Mouse (Mus musculus): ENCODE results near the gene Tekt2.

GRCm38 (mm10) chr4:126360069-126360468 lies 34.6 kb upstream of the Tekt2 start:
- TF ChIP-seq CTCF (IDR thresholded peaks at IDR 0.05; ENCODE audit: insufficient read depth, low read length) (no peak), POLR2A (IDR thresholded peaks at IDR 0.05; ENCODE audit: borderline replicate concordance, extremely low read depth, low read depth, low read length) (no peak)
